Mouse (Mus musculus): Measurements from ENCODE around the gene Vstm2b. TPM values are rescaled to one million over a fixed set of nuclear protein-coding genes. Genes with fewer than 3 reads are reported as not detected.

Vstm2b gene
- total and polyA plus RNA-seq, 3 experiments, result not detected

GRCm38 (mm10) chr7:40898711-40899375 lies 715 bp downstream of the Vstm2b start:
- ATAC-seq (ENCODE audit: extremely low read depth, insufficient number of reproducible peaks, low FRiP score, poor library complexity, severe bottlenecking) (no peak), DNase-seq (ENCODE audit: low spot score) (no peak)
- peak overlapping the region; percentile 1; the same call in 1 of the 2 replicates for H3K4me3 ChIP-seq (ENCODE audit: low read depth, low read length)
- no peaks in the 10 kb centered on the region for H3K4me1 ChIP-seq (ENCODE audit: insufficient read depth, low read depth, low read length)
- peaks cover 75% of the 10 kb centered on the region for H3K9me3 ChIP-seq (replicated peaks)
- TF ChIP-seq GATA1 (IDR thresholded peaks at IDR 0.05; ENCODE audit: borderline replicate concordance, low read length), result no peak
- TF ChIP-seq TAL1 (conservative IDR thresholded peaks at IDR 0.05; ENCODE audit: low read depth, low read length), result no peak
- TF ChIP-seq GATA2 (IDR thresholded peaks at IDR 0.05; ENCODE audit: borderline replicate concordance, low read depth, low read length), result no peak
- no peak for TF ChIP-seq POLR2AphosphoS5 (IDR thresholded peaks at IDR 0.05; ENCODE audit: insufficient replicate concordance, low read depth, low read length)
- no peaks in the 10 kb centered on the region for H3K36me3 ChIP-seq (replicated peaks)
- H3K27me3 ChIP-seq (ENCODE audit: insufficient read depth, low read length), result no peaks in the 10 kb centered on the region; the same call in 1 of the 2 replicates

- DNase-seq (ENCODE audit: low spot score) (no peak), ATAC-seq (ENCODE audit: extremely low read depth, insufficient number of reproducible peaks, low FRiP score, poor library complexity, severe bottlenecking) (no peak)
- no peaks in the 10 kb centered on the region for H3K4me1 ChIP-seq (ENCODE audit: insufficient read depth, low read depth, low read length)
- TF ChIP-seq TAL1 (conservative IDR thresholded peaks at IDR 0.05; ENCODE audit: low read depth, low read length) (no peak), GATA2 (IDR thresholded peaks at IDR 0.05; ENCODE audit: borderline replicate concordance, low read depth, low read length) (no peak), CTCF (IDR thresholded peaks at IDR 0.05; ENCODE audit: low read depth, low read length) (no peak), GATA1 (IDR thresholded peaks at IDR 0.05; ENCODE audit: borderline replicate concordance, low read length) (no peak), POLR2AphosphoS5 (IDR thresholded peaks at IDR 0.05; ENCODE audit: insufficient replicate concordance, low read depth, low read length) (no peak)
- peak overlapping the region; percentile 1; the same call in 1 of the 2 replicates for H3K4me3 ChIP-seq (ENCODE audit: low read depth, low read length)
- no peaks in the 10 kb centered on the region for H3K36me3 ChIP-seq (replicated peaks)
- peaks cover 68% of the 10 kb centered on the region for H3K9me3 ChIP-seq (replicated peaks)
- H3K27me3 ChIP-seq (ENCODE audit: insufficient read depth, low read length), result no peaks in the 10 kb centered on the region; the same call in 1 of the 2 replicates
Observed at GRCm38 (mm10) chr7:40899376-40900265, 1.5 kb downstream of the Vstm2b start.

- DNase-seq (ENCODE audit: low spot score) (no peak), ATAC-seq (ENCODE audit: extremely low read depth, insufficient number of reproducible peaks, low FRiP score, poor library complexity, severe bottlenecking) (no peak)
- no peak overlapping the region for H3K4me3 ChIP-seq (ENCODE audit: low read depth, low read length)
- H3K27me3 ChIP-seq (ENCODE audit: insufficient read depth, low read length), result no peaks in the 10 kb centered on the region; the same call in 1 of the 2 replicates
- no peaks in the 10 kb centered on the region for H3K36me3 ChIP-seq (replicated peaks)
- peaks cover 68% of the 10 kb centered on the region for H3K9me3 ChIP-seq (replicated peaks)
- TF ChIP-seq POLR2AphosphoS5 (IDR thresholded peaks at IDR 0.05; ENCODE audit: insufficient replicate concordance, low read depth, low read length) (no peak), GATA2 (IDR thresholded peaks at IDR 0.05; ENCODE audit: borderline replicate concordance, low read depth, low read length) (no peak), TAL1 (conservative IDR thresholded peaks at IDR 0.05; ENCODE audit: low read depth, low read length) (no peak), GATA1 (IDR thresholded peaks at IDR 0.05; ENCODE audit: borderline replicate concordance, low read length) (no peak), CTCF (IDR thresholded peaks at IDR 0.05; ENCODE audit: low read depth, low read length) (no peak)
- no peaks in the 10 kb centered on the region for H3K4me1 ChIP-seq (ENCODE audit: insufficient read depth, low read depth, low read length)
Observed at GRCm38 (mm10) chr7:40901201-40901600, 3.1 kb downstream of the Vstm2b start.

GRCm38 (mm10) chr7:40902506-40902905 lies 4.4 kb downstream of the Vstm2b start:
- H3K4me3 ChIP-seq (ENCODE audit: low read depth, low read length), result peak overlapping the region; percentile 28; the same call in 1 of the 2 replicates
- H3K4me1 ChIP-seq (ENCODE audit: insufficient read depth, low read depth, low read length), result no peaks in the 10 kb centered on the region
- H3K9me3 ChIP-seq (replicated peaks), result peaks cover 66% of the 10 kb centered on the region
- no peaks in the 10 kb centered on the region; the same call in 1 of the 2 replicates for H3K27me3 ChIP-seq (ENCODE audit: insufficient read depth, low read length)
- ATAC-seq (ENCODE audit: extremely low read depth, insufficient number of reproducible peaks, low FRiP score, poor library complexity, severe bottlenecking) (no peak), DNase-seq (ENCODE audit: low spot score) (no peak)
- H3K36me3 ChIP-seq (replicated peaks), result no peaks in the 10 kb centered on the region
- no peak for TF ChIP-seq TAL1 (conservative IDR thresholded peaks at IDR 0.05; ENCODE audit: low read depth, low read length)
- TF ChIP-seq CTCF (IDR thresholded peaks at IDR 0.05; ENCODE audit: low read depth, low read length), result no peak
- no peak for TF ChIP-seq POLR2AphosphoS5 (IDR thresholded peaks at IDR 0.05; ENCODE audit: insufficient replicate concordance, low read depth, low read length)
- no peak for TF ChIP-seq GATA2 (IDR thresholded peaks at IDR 0.05; ENCODE audit: borderline replicate concordance, low read depth, low read length)
- TF ChIP-seq GATA1 (IDR thresholded peaks at IDR 0.05; ENCODE audit: borderline replicate concordance, low read length), result no peak

GRCm38 (mm10) chr7:40906484-40906883 lies 8.4 kb downstream of the Vstm2b start:
- Histone ChIP-seq H3K36me3 (replicated peaks) (no peaks in the 10 kb centered on the region), H3K4me3 (ENCODE audit: low read depth, low read length) (no peak overlapping the region), H3K27me3 (ENCODE audit: insufficient read depth, low read length) (no peaks in the 10 kb centered on the region), H3K4me1 (ENCODE audit: insufficient read depth, low read depth, low read length) (no peaks in the 10 kb centered on the region), H3K9me3 (replicated peaks) (peaks cover 46% of the 10 kb centered on the region)
- TF ChIP-seq GATA2 (IDR thresholded peaks at IDR 0.05; ENCODE audit: borderline replicate concordance, low read depth, low read length), result no peak
- no peak for TF ChIP-seq GATA1 (IDR thresholded peaks at IDR 0.05; ENCODE audit: borderline replicate concordance, low read length)
- no peak for TF ChIP-seq TAL1 (conservative IDR thresholded peaks at IDR 0.05; ENCODE audit: low read depth, low read length)
- TF ChIP-seq CTCF (IDR thresholded peaks at IDR 0.05; ENCODE audit: low read depth, low read length), result no peak
- TF ChIP-seq POLR2AphosphoS5 (IDR thresholded peaks at IDR 0.05; ENCODE audit: insufficient replicate concordance, low read depth, low read length), result no peak
- DNase-seq (ENCODE audit: low spot score), result no peak
- no peak for ATAC-seq (ENCODE audit: extremely low read depth, insufficient number of reproducible peaks, low FRiP score, poor library complexity, severe bottlenecking)

- Histone ChIP-seq H3K9me3 (replicated peaks) (peaks cover 43% of the 10 kb centered on the region), H3K4me3 (ENCODE audit: low read depth, low read length) (no peak overlapping the region), H3K4me1 (ENCODE audit: insufficient read depth, low read depth, low read length) (no peaks in the 10 kb centered on the region), H3K36me3 (replicated peaks) (no peaks in the 10 kb centered on the region), H3K27me3 (ENCODE audit: insufficient read depth, low read length) (no peaks in the 10 kb centered on the region)
- no peak for ATAC-seq (ENCODE audit: extremely low read depth, insufficient number of reproducible peaks, low FRiP score, poor library complexity, severe bottlenecking)
- TF ChIP-seq GATA2 (IDR thresholded peaks at IDR 0.05; ENCODE audit: borderline replicate concordance, low read depth, low read length) (no peak), GATA1 (IDR thresholded peaks at IDR 0.05; ENCODE audit: borderline replicate concordance, low read length) (no peak), TAL1 (conservative IDR thresholded peaks at IDR 0.05; ENCODE audit: low read depth, low read length) (no peak), POLR2AphosphoS5 (IDR thresholded peaks at IDR 0.05; ENCODE audit: insufficient replicate concordance, low read depth, low read length) (no peak), CTCF (IDR thresholded peaks at IDR 0.05; ENCODE audit: low read depth, low read length) (no peak)
- DNase-seq (ENCODE audit: low spot score), result no peak
Observed at GRCm38 (mm10) chr7:40916761-40917160, 18.6 kb downstream of the Vstm2b start.
